Mouse (Mus musculus) WW6 (cell line): ENCODE data around the gene Ankrd36.

Experiments used
- DNase-seq: peaks from one replicate; pipeline ENCODE4 v3.0.0-alpha.2; 2013; ENCODE audit warnings: low read depth, low spot score

Ankrd36 gene

DNA sequence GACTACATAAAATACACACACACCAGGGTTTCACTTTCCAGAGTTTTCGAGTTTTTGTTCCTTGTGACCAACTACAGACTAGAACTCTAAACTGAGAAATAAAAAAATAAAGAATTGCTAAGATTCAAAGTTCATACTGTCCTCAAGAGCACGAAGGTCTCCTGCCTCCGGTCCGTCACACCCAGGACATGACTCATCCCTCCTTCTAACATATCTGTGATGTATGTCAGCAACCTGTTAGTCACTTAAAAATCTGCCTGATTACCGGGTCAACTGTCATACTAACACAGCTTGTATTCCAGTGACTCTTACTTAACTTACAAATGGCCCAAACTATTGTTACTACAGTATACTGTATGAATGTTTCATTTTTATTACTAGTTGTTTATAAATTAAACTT, 167.7 kb downstream of the Ankrd36 start:
- no peak for DNase-seq
